Mouse (Mus musculus) hindlimb bud, embryonic 11.5 days (tissue): ENCODE measurements around the gene Olfr787.

ENCODE experiments used
- DNase-seq: peaks from one replicate; pipeline ENCODE4 v3.0.0-alpha.2; 2012; ENCODE audit warnings: low read depth, low spot score; ENCODE audit errors: extremely low spot score

Olfr787 gene

DNA sequence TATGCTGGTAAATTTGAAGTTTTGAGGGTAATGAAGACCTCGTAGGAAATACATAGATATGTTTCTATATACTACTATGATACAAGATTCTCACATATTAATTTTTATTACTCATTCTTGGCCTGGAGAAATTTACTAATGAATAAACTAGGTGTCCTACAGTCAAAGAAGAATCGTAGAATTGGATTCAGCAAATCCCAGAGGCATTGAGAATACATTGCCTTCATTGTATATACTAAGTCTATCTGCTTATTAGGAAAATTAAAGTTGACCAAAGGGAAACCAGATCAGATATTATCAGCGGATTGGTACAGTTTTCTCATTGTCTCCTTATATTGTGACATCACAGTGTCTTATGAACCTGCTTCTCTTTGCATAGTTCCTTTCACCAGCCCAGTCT, at the start of gene Olfr787:
Gene Olfr787 (plus strand): TSS at position 301 of the 400 bp plus-strand sequence.
- DNase-seq, result no peak

DNA sequence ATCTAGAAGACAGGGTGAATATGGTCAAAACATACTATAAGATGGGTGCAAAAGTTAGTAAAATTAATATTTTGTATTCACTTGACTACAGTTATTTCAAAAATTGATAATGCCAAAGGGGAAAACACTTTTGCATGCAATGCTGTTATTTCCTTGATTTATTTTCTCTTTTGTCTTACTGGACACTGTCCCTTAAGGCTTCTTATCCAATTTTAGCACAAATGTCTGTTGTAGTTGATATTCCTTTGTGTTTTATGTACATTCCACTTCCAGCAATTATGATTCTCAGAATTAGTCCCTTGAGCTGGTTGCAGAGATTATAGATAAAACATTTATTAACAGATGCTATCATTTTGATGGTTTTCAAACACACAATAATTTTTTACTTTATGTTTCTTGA, 34.7 kb upstream of the Olfr787 start, which contains the start of gene Olfr786:
Gene Olfr786 (plus strand): TSS at position 301 of the 400 bp plus-strand sequence.
- no peak for DNase-seq

GRCm38 (mm10) chr10:129470698-129471097, 9.0 kb downstream of the Olfr787 start, which contains the start of gene Olfr788:
TSS of gene Olfr788 (plus strand) at chr10:129470998.
- DNase-seq, result no peak

DNA sequence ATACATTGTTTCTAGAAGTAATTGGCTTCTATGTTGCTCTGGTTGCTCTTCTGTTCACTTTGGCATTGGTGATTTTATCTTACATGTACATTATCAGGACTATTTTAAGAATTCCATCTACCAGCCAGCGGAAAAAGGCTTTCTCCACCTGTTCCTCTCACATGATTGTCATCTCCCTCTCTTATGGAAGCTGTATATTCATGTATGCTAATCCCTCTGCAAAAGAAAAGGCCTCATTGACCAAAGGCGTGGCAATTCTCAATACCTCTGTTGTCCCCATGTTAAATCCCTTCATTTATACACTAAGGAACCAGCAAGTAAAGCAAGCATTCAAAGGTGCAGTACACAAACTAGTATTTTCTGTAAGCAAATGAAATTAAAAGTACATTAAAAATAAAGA, 11.6 kb downstream of the Olfr787 start:
- DNase-seq, result no peak

DNA sequence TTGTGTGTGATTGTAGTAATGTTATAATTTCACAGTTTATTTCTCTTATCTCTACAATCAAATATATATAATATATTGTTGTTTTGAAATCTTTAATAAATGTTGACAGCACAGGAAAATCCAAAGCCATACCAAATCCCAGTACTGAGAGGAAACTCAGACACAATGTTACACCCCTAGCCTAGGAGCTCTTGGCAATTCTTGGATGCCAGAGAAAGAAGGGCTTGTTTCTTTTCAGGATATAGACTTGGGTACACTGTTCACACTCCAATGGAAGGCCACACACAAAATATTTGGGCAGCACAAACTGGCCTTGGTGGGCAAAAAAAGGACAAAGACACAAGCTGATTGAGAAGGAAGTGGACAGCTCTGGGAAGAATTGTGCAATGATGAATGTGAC, 12.1 kb downstream of the Olfr787 start:
- DNase-seq, result no peak

DNA sequence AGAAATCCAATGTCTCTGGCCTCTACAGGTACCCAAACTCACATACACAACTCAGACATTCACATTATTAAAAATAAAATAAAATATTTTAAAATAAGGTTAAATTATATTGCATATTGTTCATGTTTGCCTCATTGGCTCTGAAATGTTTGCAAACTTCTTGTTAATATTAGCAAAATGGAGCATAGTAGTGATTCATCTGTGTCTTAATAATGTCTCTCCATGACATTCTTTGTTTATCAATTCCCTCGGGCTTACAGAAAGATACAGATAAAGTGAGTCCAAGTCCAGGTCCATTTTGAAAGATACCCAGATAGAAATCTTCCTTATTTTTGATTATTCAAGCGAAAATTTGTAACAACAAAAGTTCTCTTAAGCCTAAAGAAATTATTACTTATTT, 22.8 kb downstream of the Olfr787 start, which contains the start of gene Olfr789:
Gene Olfr789 (plus strand): TSS at position 301 of the 400 bp plus-strand sequence.
- no peak for DNase-seq

GRCm38 (mm10) chr10:129490101-129490500, 28.4 kb downstream of the Olfr787 start:
- DNase-seq, result no peak

DNA sequence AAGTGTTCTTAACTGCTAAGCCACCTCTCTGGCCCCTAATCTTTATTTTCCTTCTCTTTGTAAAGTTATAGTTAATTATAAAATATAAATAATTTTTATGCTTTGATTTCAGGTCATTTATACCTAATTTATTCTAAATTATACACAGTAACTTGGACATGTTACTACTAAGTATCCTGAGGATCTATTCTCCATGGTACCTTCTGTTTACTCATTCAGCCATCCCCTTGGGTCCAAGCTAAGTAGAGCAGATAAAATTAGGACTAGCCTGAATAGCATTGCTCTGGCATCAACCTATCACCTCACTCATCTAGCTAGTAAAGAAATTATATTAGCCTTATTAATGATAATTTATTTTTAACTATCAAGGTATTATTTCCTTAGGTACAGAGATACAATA, 36.5 kb downstream of the Olfr787 start, which contains the start of gene Olfr790:
Gene Olfr790 (plus strand): TSS at position 301 of the 400 bp plus-strand sequence.
- no peak for DNase-seq
